Mouse (Mus musculus) hindbrain, embryonic 12.5 days (tissue): ENCODE data around the gene Gm26897. TPM values are rescaled to one million over a fixed set of nuclear protein-coding genes. Genes with fewer than 3 reads are reported as not detected.

ENCODE experiments used
- ATAC-seq: fragments of 200-750 bp; cut with Nextera tagmentation; 2 replicates; pipeline ENCODE4 v1.8.0; 2017; ENCODE audit warnings: moderate TSS enrichment; ENCODE audit not compliant: low FRiP score
- H3K27ac ChIP-seq: fragments of 300-500 bp; sonication (generic); 2 replicates; pipeline ENCODE4 v1.5.1; 2016; ENCODE audit warnings: mild to moderate bottlenecking
- H3K27me3 ChIP-seq: fragments of 300-500 bp; sonication (generic); 2 replicates; pipeline ENCODE4 v1.6.1; 2016; ENCODE audit warnings: mild to moderate bottlenecking
- H3K36me3 ChIP-seq: fragments of 300-500 bp; sonication (generic); 2 replicates; pipeline ENCODE4 v1.6.1; 2016; ENCODE audit warnings: mild to moderate bottlenecking
- H3K4me1 ChIP-seq: fragments of 300-500 bp; sonication (generic); 2 replicates; pipeline ENCODE4 v1.6.1; 2016
- H3K4me2 ChIP-seq: fragments of 300-500 bp; sonication (generic); replicated peaks from 2 replicates; pipeline ENCODE4 v1.6.1; 2016; ENCODE audit warnings: mild to moderate bottlenecking
- H3K4me3 ChIP-seq: fragments of 300-500 bp; sonication (generic); 2 replicates; pipeline ENCODE4 v1.5.1; 2016; ENCODE audit warnings: mild to moderate bottlenecking
- H3K9ac ChIP-seq: fragments of 300-500 bp; sonication (generic); 2 replicates; pipeline ENCODE4 v1.6.1; 2016; ENCODE audit warnings: mild to moderate bottlenecking, moderate library complexity
- H3K9me3 ChIP-seq: fragments of 300-500 bp; sonication (generic); replicated peaks from 2 replicates; pipeline ENCODE4 v1.6.1; 2016; ENCODE audit warnings: mild to moderate bottlenecking
- WGBS: fragments of 180-500 bp; shearing (Covaris S2); methylation state at CpG from one replicate; pipeline ENCODE4 v1.1.7; 2016; 5-methylcytosine and 5-hydroxymethylcytosine counted together
- polyA plus RNA-seq: library from polyadenylated mRNA; unstranded; fragments of >200 nt; fragmentation: Nextera tagmentation; extraction: Ambion mirVana; gene quantifications from 2 replicates; pipeline ENCODE4 v1.2.1, GENCODE M21; 2016

The Gm26897 gene
- polyA plus RNA-seq, 1 experiment from 2014 or later: not detected

- H3K27me3 ChIP-seq: no peaks in the 10 kb centered on the region
- no peak overlapping the region for H3K9ac ChIP-seq
- peak; percentile 63 for ATAC-seq
- 35% methylated on average over 22 of the region's 22 CpGs for WGBS
- no peak overlapping the region for H3K4me3 ChIP-seq
- H3K4me2 ChIP-seq: peak overlapping the region; percentile 18
- peaks cover 36% of the 10 kb centered on the region for H3K4me1 ChIP-seq
- H3K9me3 ChIP-seq: 0 out of 2 replicates have a peak, but pooled peaks cover 6% of the 10 kb centered on the region
- H3K36me3 ChIP-seq: no peaks in the 10 kb centered on the region
- peak overlapping the region; percentile 85 for H3K27ac ChIP-seq
These were observed 8.4 kb upstream of the Gm26897 start for GRCm38 (mm10) chr5:111725195-111725920.

- Histone ChIP-seq H3K9ac (no peak overlapping the region), H3K9me3 (0 out of 2 replicates have a peak, but pooled peaks cover 6% of the 10 kb centered on the region), H3K4me2 (no peak overlapping the region), H3K4me1 (peaks cover 47% of the 10 kb centered on the region), H3K36me3 (no peaks in the 10 kb centered on the region), H3K27ac (no peak overlapping the region), H3K4me3 (no peak overlapping the region), H3K27me3 (no peaks in the 10 kb centered on the region)
- ATAC-seq: no peak
- 81% methylated on average over 4 of the region's 4 CpGs for WGBS
These were observed 5.3 kb upstream of the Gm26897 start for GRCm38 (mm10) chr5:111728411-111728810.

DNA sequence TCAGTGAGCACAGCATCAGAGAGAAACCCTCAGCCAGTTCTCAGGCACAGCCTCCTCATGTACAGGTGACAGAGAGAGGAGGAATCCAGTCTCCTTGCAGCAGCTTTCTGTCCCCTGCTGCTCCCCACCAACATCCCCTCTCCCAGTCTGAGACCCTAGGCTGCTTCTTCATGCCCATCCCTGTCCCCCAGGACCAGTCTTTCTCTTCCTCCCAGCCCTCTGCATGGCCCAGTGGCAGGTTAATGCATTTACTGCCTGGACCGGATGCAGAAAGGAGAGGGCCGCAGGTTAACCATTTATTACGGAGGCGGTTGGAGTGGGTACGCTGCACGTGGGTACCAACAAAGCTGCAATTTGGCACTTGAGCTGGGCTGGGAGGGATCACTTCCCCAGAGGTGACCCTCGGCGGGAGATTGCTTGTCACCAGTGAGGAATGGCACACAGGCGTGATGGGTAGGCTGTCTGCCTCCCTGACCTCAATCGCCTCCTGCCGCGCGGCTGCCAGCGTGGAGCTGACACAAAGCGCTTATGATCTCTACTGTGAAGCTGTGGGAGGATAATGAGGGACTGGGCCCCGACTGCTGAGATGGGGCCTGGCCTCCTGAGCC, 3.1 kb upstream of the Gm26897 start:
- ATAC-seq: peak; percentile 51
- Histone ChIP-seq H3K9ac (peak overlapping the region; percentile 32; the same call in 1 of the 2 replicates), H3K27me3 (no peaks in the 10 kb centered on the region), H3K4me2 (no peak overlapping the region; the same call in 1 of the 2 replicates), H3K4me3 (no peak overlapping the region), H3K36me3 (peaks cover 12% of the 10 kb centered on the region), H3K9me3 (0 out of 2 replicates have a peak, but pooled peaks cover 6% of the 10 kb centered on the region), H3K27ac (peak overlapping the region; percentile 86), H3K4me1 (peaks cover 27% of the 10 kb centered on the region)
- 9% methylated on average over 16 of the region's 16 CpGs for WGBS

- H3K9me3 ChIP-seq: 0 out of 2 replicates have a peak, but pooled peaks cover 6% of the 10 kb centered on the region
- no peak overlapping the region for H3K9ac ChIP-seq
- peaks cover 12% of the 10 kb centered on the region for H3K36me3 ChIP-seq
- no peak overlapping the region for H3K27ac ChIP-seq
- 77% methylated on average over 2 of the region's 2 CpGs for WGBS
- no peak overlapping the region for H3K4me3 ChIP-seq
- no peaks in the 10 kb centered on the region for H3K27me3 ChIP-seq
- no peak for ATAC-seq
- peaks cover 18% of the 10 kb centered on the region for H3K4me1 ChIP-seq
- H3K4me2 ChIP-seq: no peak overlapping the region
These were observed 1.5 kb upstream of the Gm26897 start for GRCm38 (mm10) chr5:111732194-111732593.

DNA sequence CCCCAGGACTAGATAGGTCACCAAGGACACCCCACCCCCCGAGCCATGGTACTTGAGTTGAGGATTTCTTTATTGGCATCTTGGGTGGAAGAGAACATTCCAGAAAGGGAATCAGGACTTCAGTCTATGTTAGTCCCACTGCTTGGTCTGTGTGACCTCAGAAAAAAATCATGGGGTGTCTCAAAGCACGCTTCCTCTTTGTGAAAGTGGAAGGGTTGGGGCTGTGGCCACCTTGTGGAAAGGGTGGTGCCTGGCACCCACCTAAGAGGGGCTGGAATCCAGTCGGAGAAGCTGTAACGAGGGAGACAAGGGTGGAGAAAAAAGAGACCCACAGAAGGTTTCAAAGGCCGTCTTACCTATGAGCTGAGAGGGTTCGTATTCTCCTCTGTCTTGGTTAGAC, 5.8 kb downstream of the Gm26897 start:
- no peak overlapping the region for H3K4me3 ChIP-seq
- H3K27me3 ChIP-seq: peaks cover 12% of the 10 kb centered on the region; the same call in 1 of the 2 replicates
- H3K4me1 ChIP-seq: peaks cover 36% of the 10 kb centered on the region
- peaks cover 3% of the 10 kb centered on the region for H3K36me3 ChIP-seq
- ATAC-seq: no peak
- no peaks in the 10 kb centered on the region for H3K9me3 ChIP-seq
- 74% methylated on average over 6 of the region's 6 CpGs for WGBS
- no peak overlapping the region for H3K27ac ChIP-seq
- H3K9ac ChIP-seq: no peak overlapping the region
- H3K4me2 ChIP-seq: no peak overlapping the region

GRCm38 (mm10) chr5:111740384-111741275, 6.9 kb downstream of the Gm26897 start:
- no peaks in the 10 kb centered on the region for H3K9me3 ChIP-seq
- H3K36me3 ChIP-seq: no peaks in the 10 kb centered on the region
- H3K27me3 ChIP-seq: peaks cover 16% of the 10 kb centered on the region; the same call in 1 of the 2 replicates
- ATAC-seq: peak; percentile 68
- peak overlapping the region; percentile 32 for H3K27ac ChIP-seq
- H3K4me3 ChIP-seq: no peak overlapping the region
- no peak overlapping the region for H3K9ac ChIP-seq
- WGBS: 21% methylated on average over 16 of the region's 16 CpGs
- no peak overlapping the region for H3K4me2 ChIP-seq
- H3K4me1 ChIP-seq: peaks cover 36% of the 10 kb centered on the region

GRCm38 (mm10) chr5:111741352-111741751, 7.6 kb downstream of the Gm26897 start:
- peak overlapping the region; percentile 85 for H3K27ac ChIP-seq
- no peak overlapping the region for H3K4me3 ChIP-seq
- no peak overlapping the region for H3K9ac ChIP-seq
- H3K27me3 ChIP-seq: peaks cover 16% of the 10 kb centered on the region; the same call in 1 of the 2 replicates
- no peaks in the 10 kb centered on the region for H3K9me3 ChIP-seq
- peaks cover 36% of the 10 kb centered on the region for H3K4me1 ChIP-seq
- H3K36me3 ChIP-seq: no peaks in the 10 kb centered on the region
- WGBS: 6% methylated on average over 11 of the region's 11 CpGs
- H3K4me2 ChIP-seq: no peak overlapping the region; the same call in 1 of the 2 replicates
- ATAC-seq: no peak

DNA sequence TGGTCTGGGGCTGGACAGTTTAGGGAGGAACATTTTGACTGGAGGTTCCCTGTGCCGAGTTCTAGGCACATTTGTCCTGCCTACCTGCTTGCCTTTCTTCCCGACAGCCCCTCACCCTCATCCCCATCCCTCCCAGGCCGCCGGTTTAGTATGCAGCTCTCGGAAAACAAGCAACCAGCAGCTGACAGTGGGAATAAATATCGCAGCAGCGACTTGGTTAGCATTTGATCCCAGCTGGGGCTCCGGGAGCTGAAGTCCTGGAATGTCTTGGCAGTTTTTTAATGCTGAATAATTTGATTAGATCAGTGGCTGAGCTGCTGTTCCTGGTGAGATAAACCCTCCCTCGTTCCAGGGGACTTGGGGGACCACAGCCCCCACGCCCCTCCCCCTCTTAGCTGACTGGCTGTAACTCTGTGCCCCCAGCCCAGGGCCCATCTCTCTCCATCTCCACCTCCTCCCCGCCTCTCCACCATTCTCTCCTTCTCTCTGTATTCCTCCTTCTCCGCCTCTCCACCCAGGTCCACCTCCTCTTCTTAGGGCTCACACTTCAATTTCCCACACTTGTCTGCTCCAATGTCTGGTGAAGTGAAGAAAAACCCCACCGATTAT, 8.7 kb downstream of the Gm26897 start:
- Histone ChIP-seq H3K4me2 (peak overlapping the region; percentile 26), H3K4me1 (peaks cover 36% of the 10 kb centered on the region), H3K9me3 (no peaks in the 10 kb centered on the region), H3K27me3 (peaks cover 16% of the 10 kb centered on the region; the same call in 1 of the 2 replicates), H3K27ac (peak overlapping the region; percentile 85), H3K9ac (0 out of 2 replicates have a peak overlapping the region, but pooled peaks have one; percentile 13), H3K36me3 (no peaks in the 10 kb centered on the region), H3K4me3 (no peak overlapping the region)
- WGBS: 13% methylated on average over 13 of the region's 13 CpGs
- peak; percentile 39; the same call in 1 of the 2 replicates for ATAC-seq

DNA sequence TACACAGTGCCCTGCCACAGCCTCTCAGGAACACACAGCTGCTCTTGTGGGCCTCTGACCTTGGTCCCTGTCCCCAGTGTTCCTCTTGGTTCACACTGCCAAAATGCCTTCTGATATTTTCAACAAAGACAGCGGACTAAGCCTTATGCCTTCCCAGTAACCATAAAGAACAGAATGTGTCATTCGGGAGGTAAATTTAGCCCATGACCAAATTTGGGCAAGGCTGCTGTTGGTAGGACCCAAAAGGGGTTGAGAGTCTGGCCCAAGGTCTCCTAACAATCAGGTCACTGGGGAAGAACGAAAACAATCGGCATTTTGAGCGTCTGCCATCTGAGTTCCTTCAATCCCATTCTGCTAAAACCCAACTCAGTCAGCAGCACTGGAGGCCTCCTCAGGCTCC, 15.9 kb downstream of the Gm26897 start:
- Histone ChIP-seq H3K36me3 (no peaks in the 10 kb centered on the region), H3K4me3 (no peak overlapping the region), H3K9ac (no peak overlapping the region), H3K4me1 (peaks cover 29% of the 10 kb centered on the region), H3K27ac (peak overlapping the region; percentile 66), H3K9me3 (no peaks in the 10 kb centered on the region), H3K4me2 (no peak overlapping the region), H3K27me3 (peaks cover 4% of the 10 kb centered on the region; the same call in 1 of the 2 replicates)
- 90% methylated on average over 5 of the region's 5 CpGs for WGBS
- no peak for ATAC-seq

GRCm38 (mm10) chr5:111750092-111750491, 16.4 kb downstream of the Gm26897 start:
- H3K4me2 ChIP-seq: no peak overlapping the region

DNA sequence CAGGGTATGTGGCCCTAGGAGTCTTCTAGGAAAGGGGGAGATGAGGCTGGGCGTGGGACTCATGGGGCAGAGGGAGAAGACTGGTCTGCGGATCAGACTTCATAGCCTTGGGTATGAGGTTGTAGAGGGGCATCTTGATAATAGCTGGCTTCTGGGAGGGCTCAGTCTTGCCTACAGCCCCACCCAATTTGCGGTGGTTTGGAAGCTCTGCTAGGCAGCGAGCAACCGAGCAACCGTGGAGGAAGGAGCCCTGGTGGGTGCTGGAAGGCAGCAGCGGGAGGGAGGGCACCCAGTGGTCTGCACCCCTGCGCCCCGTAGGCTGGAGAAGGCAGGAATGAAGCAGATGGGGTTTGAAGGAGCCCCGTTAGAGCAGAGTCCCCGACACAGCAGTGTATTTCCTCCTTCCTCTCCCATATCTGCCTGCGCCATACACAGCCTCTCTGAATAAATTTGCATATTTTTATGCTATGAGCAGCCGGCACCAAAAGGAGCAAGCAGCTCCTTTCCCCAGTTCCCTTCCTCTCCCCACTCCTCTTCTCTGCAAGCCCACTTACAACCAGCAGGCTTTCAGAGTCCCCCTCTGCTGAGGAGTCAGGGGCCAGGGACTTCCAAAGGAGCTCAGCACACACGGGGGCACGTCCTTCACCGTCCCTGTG, 20.9 kb downstream of the Gm26897 start:
- Histone ChIP-seq H3K36me3 (no peaks in the 10 kb centered on the region), H3K4me1 (peaks cover 43% of the 10 kb centered on the region), H3K27ac (peak overlapping the region; percentile 90), H3K9me3 (no peaks in the 10 kb centered on the region), H3K4me3 (peak overlapping the region; percentile 13; the same call in 1 of the 2 replicates), H3K27me3 (no peaks in the 10 kb centered on the region), H3K4me2 (peak overlapping the region; percentile 41), H3K9ac (peak overlapping the region; percentile 42)
- 26% methylated on average over 16 of the region's 16 CpGs for WGBS
- ATAC-seq: peak; percentile 73

More at GRCm38 (mm10) chr5:111750092-111750491, 16.4 kb downstream of the Gm26897 start:
- Histone ChIP-seq H3K4me3 (no peak overlapping the region), H3K4me1 (peaks cover 34% of the 10 kb centered on the region), H3K9me3 (no peaks in the 10 kb centered on the region), H3K9ac (no peak overlapping the region), H3K36me3 (no peaks in the 10 kb centered on the region), H3K27me3 (peaks cover under 1% of the 10 kb centered on the region; the same call in 1 of the 2 replicates), H3K27ac (peak overlapping the region; percentile 66)
- ATAC-seq: no peak
- WGBS: 70% methylated on average over 13 of the region's 13 CpGs
